Mouse (Mus musculus) kidney, adult 2 months (tissue): ENCODE data around the gene Exosc3.

Experiments used
- CTCF ChIP-seq: fragments of 200-500 bp; conservative IDR thresholded peaks from 2 replicates; pipeline ENCODE4 v1.5.1; 2011; ENCODE audit warnings: low read depth, mild to moderate bottlenecking, control low read depth, low read length, moderate library complexity, mixed read lengths; ENCODE audit not compliant: insufficient read depth, insufficient read length
- POLR2A ChIP-seq: fragments of 200-500 bp; IDR thresholded peaks from one replicate; pipeline ENCODE4 v1.6.1; 2011; ENCODE audit warnings: low read depth, low read length, control low read depth

DNA sequence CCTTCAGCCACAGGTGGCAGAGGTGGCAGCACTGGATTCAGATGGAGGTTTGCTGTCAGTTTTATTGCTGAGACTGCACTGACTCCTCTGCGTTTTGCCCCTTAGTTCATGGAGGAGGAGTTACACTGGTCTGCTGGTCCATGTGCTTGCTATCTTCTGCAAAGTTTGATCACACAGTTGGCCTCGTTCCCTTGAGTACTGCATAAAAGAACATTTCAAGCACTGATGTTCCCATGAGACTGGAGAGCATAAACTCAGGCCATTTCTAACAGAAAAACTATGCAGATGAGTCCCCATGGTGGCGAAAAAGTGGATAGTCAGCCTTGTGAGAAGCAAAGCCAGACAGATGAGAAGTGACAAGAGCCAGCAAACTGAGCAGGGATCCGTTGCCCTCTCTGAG lies 34.0 kb upstream of the Exosc3 start:
- no peak for TF ChIP-seq POLR2A
- no peak for TF ChIP-seq CTCF
